Mouse (Mus musculus) stomach, embryonic 16.5 days (tissue): ENCODE results near the gene Dock4. TPM values are rescaled to one million over a fixed set of nuclear protein-coding genes. Genes with fewer than 3 reads are reported as not detected.

ENCODE experiments used
- ATAC-seq: fragments of 200-750 bp; cut with Nextera tagmentation; 2 replicates; pipeline ENCODE4 v1.8.0; 2017; ENCODE audit warnings: moderate number of reproducible peaks, moderate TSS enrichment; ENCODE audit not compliant: insufficient read depth, low FRiP score
- H3K27ac ChIP-seq: fragments of 300-500 bp; sonication (generic); 2 replicates; pipeline ENCODE4 v1.5.1; 2014; ENCODE audit warnings: low read length
- H3K27me3 ChIP-seq: fragments of 300-500 bp; sonication (generic); 2 replicates; pipeline ENCODE4 v1.6.1; 2014; ENCODE audit warnings: low read length, control low read depth, mixed read lengths; ENCODE audit not compliant: control insufficient read depth, insufficient read depth
- H3K36me3 ChIP-seq: fragments of 300-500 bp; sonication (generic); 2 replicates; pipeline ENCODE4 v1.6.1; 2014; ENCODE audit warnings: low read length; ENCODE audit not compliant: control insufficient read depth, insufficient read depth
- H3K4me1 ChIP-seq: fragments of 300-500 bp; sonication (generic); 2 replicates; pipeline ENCODE4 v1.6.1; 2014; ENCODE audit warnings: low read length, control low read depth, mixed read lengths; ENCODE audit not compliant: control insufficient read depth, insufficient read depth
- H3K4me2 ChIP-seq: fragments of 300-500 bp; sonication (generic); 2 replicates; pipeline ENCODE4 v1.6.1; 2014; ENCODE audit warnings: low read depth, low read length, mixed read lengths
- H3K4me3 ChIP-seq: fragments of 300-500 bp; sonication (generic); replicated peaks from 2 replicates; pipeline ENCODE4 v1.5.1; 2014; ENCODE audit warnings: mild to moderate bottlenecking, low read length
- H3K9ac ChIP-seq: fragments of 300-500 bp; sonication (generic); 2 replicates; pipeline ENCODE4 v1.6.1; 2014; ENCODE audit warnings: low read length
- H3K9me3 ChIP-seq: fragments of 300-500 bp; sonication (generic); replicated peaks from 2 replicates; pipeline ENCODE4 v1.6.1; 2016; ENCODE audit warnings: low read length, control low read depth; ENCODE audit not compliant: control insufficient read depth
- WGBS: fragments of 180-500 bp; shearing (Covaris S2); extraction: QIAGEN DNeasy Blood & Tissue Kit; methylation state at CpG from one replicate; pipeline ENCODE4 v1.1.7; 2014; 5-methylcytosine and 5-hydroxymethylcytosine counted together
- polyA plus RNA-seq: library from polyadenylated mRNA; unstranded; fragments of >200 nt; fragmentation: Nextera tagmentation; extraction: Ambion mirVana; gene quantifications from 2 replicates; pipeline ENCODE4 v1.2.1, GENCODE M21; 2015

The Dock4 gene
- polyA plus RNA-seq, 1 experiment from 2014 or later: 8.7 TPM

DNA sequence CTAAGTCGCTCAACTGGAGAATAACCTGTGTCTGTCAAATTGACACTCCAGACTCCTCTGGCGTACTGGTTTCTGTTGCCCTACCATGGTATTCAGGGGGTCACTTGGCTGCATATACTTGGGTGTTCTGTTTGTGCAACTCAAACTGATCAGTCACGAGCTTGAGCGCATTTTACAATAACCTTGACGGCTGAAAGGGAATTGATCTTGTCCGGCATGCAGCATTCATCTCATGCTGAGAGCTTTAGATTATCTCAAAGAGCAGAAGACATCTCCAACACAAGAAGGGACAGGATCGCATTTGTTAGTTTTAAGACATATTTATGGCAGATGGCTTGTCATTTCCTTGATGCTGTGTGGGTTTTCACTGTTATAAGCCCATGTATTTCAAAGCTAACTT, 67.2 kb downstream of the Dock4 start:
- no peak for ATAC-seq
- no peaks in the 10 kb centered on the region for H3K9me3 ChIP-seq
- no peak overlapping the region for H3K27ac ChIP-seq
- H3K4me3 ChIP-seq: no peak overlapping the region
- no peak overlapping the region for H3K4me2 ChIP-seq
- no peaks in the 10 kb centered on the region for H3K36me3 ChIP-seq
- H3K27me3 ChIP-seq: no peaks in the 10 kb centered on the region
- no peak overlapping the region for H3K9ac ChIP-seq
- WGBS: 74% methylated on average over 7 of the region's 7 CpGs
- no peaks in the 10 kb centered on the region for H3K4me1 ChIP-seq

DNA sequence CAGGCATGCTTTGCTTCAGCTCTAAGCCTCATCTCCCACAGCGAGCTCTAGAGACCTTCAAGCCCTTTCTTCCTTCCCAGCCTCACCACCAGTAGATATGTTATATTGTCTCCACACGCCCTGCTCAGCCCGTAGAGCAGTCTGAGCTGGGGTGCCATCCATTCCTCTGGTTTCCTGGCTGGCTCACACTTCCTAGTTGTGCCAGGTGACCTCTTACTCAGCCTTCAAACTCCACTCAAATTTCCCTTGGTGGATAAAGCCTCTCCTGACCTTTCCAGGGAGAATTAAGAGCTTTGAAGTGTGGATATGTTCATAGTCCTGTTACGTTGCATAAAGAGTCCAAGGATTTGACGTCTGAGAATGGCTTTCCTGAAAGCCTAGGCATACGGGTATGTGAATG, 68.3 kb downstream of the Dock4 start:
- no peaks in the 10 kb centered on the region for H3K27me3 ChIP-seq
- ATAC-seq: no peak
- H3K9me3 ChIP-seq: no peaks in the 10 kb centered on the region
- H3K27ac ChIP-seq: no peak overlapping the region
- no peak overlapping the region for H3K4me2 ChIP-seq
- H3K4me1 ChIP-seq: no peaks in the 10 kb centered on the region
- no peak overlapping the region for H3K9ac ChIP-seq
- no peak overlapping the region for H3K4me3 ChIP-seq
- WGBS: 71% methylated on average over 6 of the region's 6 CpGs
- no peaks in the 10 kb centered on the region for H3K36me3 ChIP-seq

DNA sequence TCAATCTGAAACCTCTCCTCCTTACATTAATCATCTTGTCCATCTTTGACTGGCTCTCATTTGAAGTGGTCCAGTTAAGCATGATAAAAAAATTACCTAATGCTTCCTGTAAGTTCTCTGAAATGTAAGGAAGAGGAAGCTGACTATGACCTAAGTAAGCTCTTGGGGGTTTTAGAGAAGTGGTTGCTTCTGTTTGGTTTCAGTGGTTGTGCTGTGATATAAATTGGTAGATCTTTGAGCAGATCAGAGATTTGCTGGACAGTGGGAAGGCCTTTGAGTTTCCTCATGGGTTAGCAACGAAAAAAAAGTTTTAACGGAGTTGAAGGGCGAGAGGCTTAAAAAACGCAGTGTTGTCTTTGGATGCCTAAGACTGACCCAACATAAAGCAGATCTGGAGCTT, 76.7 kb downstream of the Dock4 start:
- H3K9ac ChIP-seq: no peak overlapping the region
- ATAC-seq: no peak
- H3K27ac ChIP-seq: no peak overlapping the region
- no peak overlapping the region for H3K4me2 ChIP-seq
- no peaks in the 10 kb centered on the region for H3K4me1 ChIP-seq
- WGBS: 84% methylated on average over 4 of the region's 4 CpGs
- H3K27me3 ChIP-seq: no peaks in the 10 kb centered on the region
- no peaks in the 10 kb centered on the region for H3K9me3 ChIP-seq
- H3K36me3 ChIP-seq: no peaks in the 10 kb centered on the region
- H3K4me3 ChIP-seq: no peak overlapping the region

- no peaks in the 10 kb centered on the region for H3K36me3 ChIP-seq
- H3K9me3 ChIP-seq: no peaks in the 10 kb centered on the region
- H3K27ac ChIP-seq: no peak overlapping the region
- ATAC-seq: no peak
- H3K4me1 ChIP-seq: no peaks in the 10 kb centered on the region
- WGBS: 91% methylated on average over 4 of the region's 4 CpGs
- H3K9ac ChIP-seq: no peak overlapping the region
- no peak overlapping the region for H3K4me2 ChIP-seq
- no peaks in the 10 kb centered on the region for H3K27me3 ChIP-seq
- no peak overlapping the region for H3K4me3 ChIP-seq
These were observed 77.3 kb downstream of the Dock4 start for GRCm38 (mm10) chr12:40523020-40523419.

DNA sequence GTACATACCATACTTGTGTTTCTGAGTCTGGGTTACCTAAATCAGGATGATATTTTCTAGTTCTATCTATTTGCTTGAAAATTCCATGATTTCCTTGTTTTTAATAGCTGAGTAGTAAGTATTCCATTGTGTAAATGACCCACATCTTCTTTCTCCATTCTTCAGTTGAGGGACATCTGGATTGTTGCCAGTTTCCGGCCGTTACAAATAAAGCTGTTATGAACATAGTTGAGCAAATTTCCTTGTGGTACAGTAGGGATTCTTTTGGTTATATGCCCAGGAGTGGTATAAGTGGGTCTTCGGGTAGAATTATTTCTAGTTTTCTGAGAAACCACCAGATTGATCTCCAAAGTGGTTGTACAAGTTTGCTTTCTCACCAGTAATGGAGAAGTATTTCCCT, 79.3 kb downstream of the Dock4 start:
- no peak overlapping the region for H3K4me2 ChIP-seq
- no peaks in the 10 kb centered on the region for H3K36me3 ChIP-seq
- no peaks in the 10 kb centered on the region for H3K9me3 ChIP-seq
- H3K4me1 ChIP-seq: no peaks in the 10 kb centered on the region
- ATAC-seq: no peak
- no peak overlapping the region for H3K27ac ChIP-seq
- no peak overlapping the region for H3K9ac ChIP-seq
- H3K4me3 ChIP-seq: no peak overlapping the region
- 82% methylated on average over 3 of the region's 3 CpGs for whole genome bisulfite sequencing
- H3K27me3 ChIP-seq: no peaks in the 10 kb centered on the region

- H3K27ac ChIP-seq: no peak overlapping the region
- no peaks in the 10 kb centered on the region for H3K36me3 ChIP-seq
- H3K4me1 ChIP-seq: no peaks in the 10 kb centered on the region
- no peaks in the 10 kb centered on the region for H3K9me3 ChIP-seq
- ATAC-seq: no peak
- H3K9ac ChIP-seq: no peak overlapping the region
- no peaks in the 10 kb centered on the region for H3K27me3 ChIP-seq
- no peak overlapping the region for H3K4me3 ChIP-seq
- 79% methylated on average over 9 of the region's 9 CpGs for WGBS
- H3K4me2 ChIP-seq: no peak overlapping the region
These were observed 90.2 kb downstream of the Dock4 start for GRCm38 (mm10) chr12:40535655-40536618.

DNA sequence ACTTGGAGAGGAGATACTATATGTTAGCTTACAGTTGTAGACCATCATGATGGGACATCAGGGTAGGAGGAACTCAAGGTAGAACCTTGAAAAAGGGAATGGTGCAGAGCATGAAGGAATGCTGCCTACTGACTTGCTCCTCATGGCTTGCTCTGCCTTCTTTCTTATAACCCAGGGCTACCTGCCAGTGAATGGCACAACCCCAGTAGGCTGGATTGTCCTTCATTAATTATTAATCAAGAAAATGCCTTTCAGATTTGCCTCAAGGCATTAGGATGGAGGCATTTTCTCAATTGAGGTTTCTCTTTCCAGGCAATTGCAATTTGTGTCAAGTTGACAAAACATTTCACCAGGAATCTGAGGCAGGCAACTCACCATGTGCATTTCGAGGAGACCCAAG, 92.1 kb downstream of the Dock4 start:
- H3K4me2 ChIP-seq: no peak overlapping the region
- no peaks in the 10 kb centered on the region for H3K9me3 ChIP-seq
- H3K27me3 ChIP-seq: no peaks in the 10 kb centered on the region
- no peak overlapping the region for H3K27ac ChIP-seq
- no peak overlapping the region for H3K4me3 ChIP-seq
- no peaks in the 10 kb centered on the region for H3K4me1 ChIP-seq
- H3K9ac ChIP-seq: no peak overlapping the region
- H3K36me3 ChIP-seq: no peaks in the 10 kb centered on the region
- no peak for ATAC-seq
- WGBS: 85% methylated on average over 1 of the region's 1 CpGs

DNA sequence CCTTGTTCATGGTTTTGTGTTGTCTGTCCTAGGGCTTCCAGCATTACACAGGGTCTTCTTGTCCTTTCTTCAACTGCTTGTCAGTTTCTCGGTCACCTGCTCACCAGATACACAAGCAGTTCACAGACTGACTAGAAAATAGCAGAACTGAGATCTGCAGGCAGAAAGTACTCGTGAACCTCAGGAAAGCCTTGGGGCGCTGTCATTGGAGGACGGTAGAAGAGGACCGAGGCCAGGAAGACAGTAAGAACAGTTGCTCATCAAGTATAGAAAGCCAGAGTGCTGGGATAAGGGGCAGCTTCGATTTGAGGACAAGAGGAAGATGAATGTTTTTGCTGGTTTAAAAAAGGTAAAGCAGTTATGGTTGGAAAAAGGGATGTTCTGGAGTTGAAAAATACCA, 92.6 kb downstream of the Dock4 start:
- Histone ChIP-seq H3K4me2 (no peak overlapping the region), H3K27me3 (no peaks in the 10 kb centered on the region), H3K9ac (no peak overlapping the region), H3K4me3 (no peak overlapping the region), H3K4me1 (no peaks in the 10 kb centered on the region), H3K36me3 (no peaks in the 10 kb centered on the region), H3K9me3 (no peaks in the 10 kb centered on the region), H3K27ac (no peak overlapping the region)
- no peak for ATAC-seq
- WGBS: 84% methylated on average over 6 of the region's 6 CpGs

DNA sequence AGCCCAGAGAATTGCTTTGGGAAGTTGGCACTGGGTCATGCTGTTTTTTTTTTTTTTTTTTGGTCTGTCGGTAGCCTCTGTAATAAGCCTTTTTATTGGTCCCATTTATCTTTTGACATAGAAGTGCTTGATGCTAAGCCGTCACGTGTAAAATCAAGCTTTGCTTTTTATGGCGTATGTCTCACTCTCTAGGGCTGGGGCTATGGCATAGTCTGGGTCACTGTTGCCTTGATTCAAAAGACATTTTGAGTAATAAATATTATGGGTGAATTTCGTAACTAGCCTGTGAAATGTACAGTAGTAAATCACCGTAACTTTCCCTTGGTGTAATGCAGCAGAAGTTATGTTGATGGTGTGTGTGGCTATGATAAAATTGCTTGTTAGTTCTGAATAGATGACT, 93.0 kb downstream of the Dock4 start:
- whole genome bisulfite sequencing: 78% methylated on average over 6 of the region's 6 CpGs

More for the DNA sequence above, 93.0 kb downstream of the Dock4 start:
- H3K36me3 ChIP-seq: no peaks in the 10 kb centered on the region
- H3K27me3 ChIP-seq: no peaks in the 10 kb centered on the region
- no peak overlapping the region for H3K4me3 ChIP-seq
- ATAC-seq: no peak
- no peak overlapping the region for H3K4me2 ChIP-seq
- no peaks in the 10 kb centered on the region for H3K4me1 ChIP-seq
- H3K9ac ChIP-seq: no peak overlapping the region
- H3K27ac ChIP-seq: no peak overlapping the region
- no peaks in the 10 kb centered on the region for H3K9me3 ChIP-seq
